Mouse (Mus musculus): ENCODE measurements around the gene Aspa.
"Not testable (repeated sequence)": the region's sequence is repeated elsewhere in the genome, so short reads cannot be mapped to it uniquely, and the experiment has no call there.

Gene Aspa

GRCm38 (mm10) chr11:73329442-73329841 lies at the start of gene Aspa, which contains the start of the genes Gm49340 and Spata22:
TSS of gene Aspa (minus strand) at chr11:73329596.
TSS of gene Gm49340 (plus strand) at chr11:73329741.
TSS of gene Spata22 (plus strand) at chr11:73329741.
- DNase-seq, result no peak

- no peak for DNase-seq
These were observed 41.5 kb upstream of the Aspa start, which contains the start of gene Olfr376 for GRCm38 (mm10) chr11:73370946-73371345. TSS of gene Olfr376 (plus strand) at chr11:73371246.

DNA sequence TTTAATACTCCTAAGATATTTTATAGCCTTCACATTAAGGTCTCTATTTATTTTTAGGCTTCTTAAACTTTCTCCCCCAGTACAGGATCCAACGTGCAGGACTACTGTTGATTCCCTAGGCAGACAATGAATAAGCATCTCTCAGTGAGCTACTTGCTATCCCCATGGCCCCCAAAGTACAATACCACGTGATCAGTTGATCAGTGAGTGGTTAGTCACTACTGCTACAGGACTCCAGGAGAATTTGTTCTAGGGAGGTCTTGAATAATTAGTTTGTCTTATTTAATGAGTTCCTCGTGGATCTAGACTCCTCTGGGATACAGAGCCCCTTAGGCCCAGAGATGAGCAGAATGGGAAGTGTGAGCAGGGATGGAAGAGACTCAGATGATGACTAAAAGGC lies 21.1 kb upstream of the Aspa start, which contains the start of gene Olfr20:
Olfr20 (plus strand) TSS at position 301 of the 400 bp plus-strand sequence.
- DNase-seq, result no peak

DNA sequence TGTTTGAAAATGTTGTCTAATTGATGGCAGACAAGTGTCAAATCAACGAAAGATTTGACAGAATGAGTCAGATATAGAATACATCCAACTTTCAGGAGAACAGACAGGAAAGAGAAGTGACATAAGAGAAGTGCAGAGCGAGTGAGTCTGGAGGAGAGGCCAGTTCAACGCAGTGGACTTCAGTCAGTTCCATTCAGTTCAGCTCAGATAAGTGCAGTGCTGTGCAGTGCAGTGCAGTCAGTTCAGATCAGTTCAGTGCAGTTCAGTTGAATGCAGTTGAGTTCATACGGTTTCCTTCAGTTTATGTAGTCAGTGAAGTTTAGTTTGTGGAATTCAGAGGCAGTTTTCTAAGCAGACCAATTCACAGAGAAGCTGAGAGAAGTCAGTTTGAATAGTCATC lies 7.5 kb upstream of the Aspa start:
- no peak for DNase-seq

- DNase-seq, result no peak
These were observed 4.0 kb upstream of the Aspa start for GRCm38 (mm10) chr11:73333357-73333756.

DNA sequence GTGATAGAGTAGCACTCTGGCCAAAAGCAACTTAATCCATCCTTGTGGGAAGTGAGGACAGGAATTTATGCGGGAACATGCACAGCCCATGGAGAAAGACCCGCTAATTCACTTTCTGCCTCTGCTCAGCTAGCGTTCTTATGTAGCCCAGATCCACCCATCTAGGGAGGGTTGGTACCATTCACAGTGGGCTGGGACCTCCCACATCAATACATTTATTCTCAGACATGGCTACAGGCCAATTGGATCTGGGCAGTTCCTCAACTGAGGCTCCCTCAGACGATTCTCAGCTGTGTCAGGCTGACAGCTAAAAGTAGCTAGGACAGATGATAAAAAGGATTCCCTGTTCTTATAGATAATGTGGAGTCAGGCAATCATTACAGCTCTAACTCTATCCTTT lies 2.0 kb downstream of the Aspa start:
- DNase-seq, result no peak

DNA sequence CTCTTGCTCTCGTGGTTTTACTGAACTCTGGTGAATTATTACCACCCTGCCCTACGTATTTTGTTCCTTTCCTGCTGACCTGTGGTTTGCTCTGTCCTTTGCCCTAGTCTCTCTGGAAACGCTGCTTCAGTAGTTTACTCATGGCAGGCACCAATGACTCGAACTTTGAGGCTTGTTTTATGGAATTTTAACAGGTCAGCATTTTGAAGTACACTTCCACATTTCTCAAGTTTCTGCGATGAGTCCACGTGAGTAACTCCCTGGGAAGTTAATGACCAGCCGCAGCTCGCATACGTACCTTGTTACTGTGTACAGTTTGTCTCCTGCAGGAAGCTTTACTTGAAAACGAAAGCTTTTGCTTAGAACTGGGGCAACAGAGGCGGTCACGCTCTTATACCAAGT lies 2.9 kb downstream of the Aspa start:
- no peak for DNase-seq

- DNase-seq, result no peak
These were observed 5.2 kb downstream of the Aspa start for GRCm38 (mm10) chr11:73323906-73324830.

DNA sequence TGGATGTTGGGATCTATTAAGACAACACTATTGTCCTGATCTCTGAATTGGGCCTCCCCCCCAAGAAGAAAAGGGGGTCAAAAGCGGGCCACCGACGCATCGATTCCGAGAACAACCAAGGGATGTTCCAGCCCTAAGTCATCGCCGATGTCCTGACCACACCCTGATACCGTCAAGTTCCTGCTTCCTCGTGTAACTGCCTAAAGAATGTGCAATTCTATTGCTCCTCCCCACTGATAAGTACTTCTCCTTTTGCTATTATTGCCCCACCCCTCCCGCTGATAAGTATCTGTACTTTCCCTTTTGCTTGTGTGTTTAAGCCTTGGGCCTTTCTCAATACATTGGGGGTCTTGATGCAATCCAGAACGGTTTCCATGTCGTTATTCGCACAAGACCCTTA lies 8.3 kb downstream of the Aspa start:
- DNase-seq, result not testable (repeated sequence)

DNA sequence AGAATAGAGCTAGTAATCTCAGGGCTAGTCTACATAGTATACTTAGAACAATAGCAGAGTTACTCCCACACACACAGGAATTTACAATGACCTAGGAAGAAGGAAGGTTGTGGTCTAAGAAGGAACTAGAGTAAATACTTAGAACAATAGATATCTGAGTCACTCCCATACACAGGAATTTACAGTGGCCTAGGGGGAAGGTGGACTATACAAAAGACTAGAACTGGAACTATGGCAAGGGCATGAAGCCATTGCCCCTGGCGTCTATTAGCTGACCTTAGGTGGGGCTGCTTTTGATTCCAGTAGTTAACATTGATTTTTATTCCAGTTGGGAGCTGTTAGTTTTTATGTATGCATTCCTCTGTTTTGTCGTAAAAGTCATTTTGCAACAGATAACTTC lies 10.8 kb downstream of the Aspa start:
- not testable (repeated sequence) for DNase-seq

DNA sequence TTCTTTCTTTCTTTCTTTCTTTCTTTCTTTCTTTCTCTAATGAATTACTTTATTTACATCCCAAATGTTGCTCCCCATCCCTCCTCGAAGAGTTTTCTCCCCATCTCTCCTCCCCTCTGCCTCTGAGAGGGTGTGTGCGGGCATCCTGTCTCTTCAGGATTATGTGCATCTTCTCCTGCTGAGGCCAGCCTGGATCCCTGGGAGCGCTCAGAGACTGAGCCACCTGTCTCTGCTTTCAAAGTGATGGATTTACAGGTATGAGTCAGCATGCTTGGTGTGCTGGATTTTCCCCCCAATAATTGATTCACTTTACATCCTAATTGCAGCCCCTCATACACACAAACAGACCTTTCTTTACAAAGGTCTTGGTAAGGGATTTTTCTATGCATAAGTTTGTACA lies 13.4 kb downstream of the Aspa start:
- DNase-seq, result no peak

- DNase-seq, result no peak
These were observed 26.3 kb downstream of the Aspa start for GRCm38 (mm10) chr11:73303123-73303522.

- DNase-seq, result no peak
These were observed 39.8 kb downstream of the Aspa start for GRCm38 (mm10) chr11:73289621-73290020.

GRCm38 (mm10) chr11:73284351-73284750 lies 45.0 kb downstream of the Aspa start:
- DNase-seq, result peak; percentile 5

DNA sequence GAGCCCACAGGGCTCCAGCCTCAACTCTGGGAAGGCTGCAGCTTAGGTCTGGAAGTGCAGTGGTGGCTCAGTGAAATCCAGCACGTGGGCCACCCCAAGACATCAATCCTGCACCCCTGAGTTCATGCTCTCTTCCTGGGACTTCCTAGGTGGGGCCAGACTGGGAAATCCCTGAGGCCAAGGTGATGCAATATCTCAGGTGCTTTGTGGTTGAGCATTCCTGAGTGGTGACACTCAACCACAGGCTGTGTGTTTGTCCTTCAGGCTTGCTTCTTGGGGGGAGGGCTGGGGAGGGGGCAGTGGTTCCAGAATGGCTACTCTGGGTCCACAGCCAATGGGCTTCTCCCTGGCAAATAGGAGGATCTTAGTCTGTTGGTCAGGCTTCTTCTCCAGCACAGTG lies 45.5 kb downstream of the Aspa start:
- no peak for DNase-seq

- DNase-seq, result no peak
These were observed 46.0 kb downstream of the Aspa start for GRCm38 (mm10) chr11:73283369-73283768.

- DNase-seq, result peak; percentile 45
These were observed 47.8 kb downstream of the Aspa start for GRCm38 (mm10) chr11:73281528-73282027.

DNA sequence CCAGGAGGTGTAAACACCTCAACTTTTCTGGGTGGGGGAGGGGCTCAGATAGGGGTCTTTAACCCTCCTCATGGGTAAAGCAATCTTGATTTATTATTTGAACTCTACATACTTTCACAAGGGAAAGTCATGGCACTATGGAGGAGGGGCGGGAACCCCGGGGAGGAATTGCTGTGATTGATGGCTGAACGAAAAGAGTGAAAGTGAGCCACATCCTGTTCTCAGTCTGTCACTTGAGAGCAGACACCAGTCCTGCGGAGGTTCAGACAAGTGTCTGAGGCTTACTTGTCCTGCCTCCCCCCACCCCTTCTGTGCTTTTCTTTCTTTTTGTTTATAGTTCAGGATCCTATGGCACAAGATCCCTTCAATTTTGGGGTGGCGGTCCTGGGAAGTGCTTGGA lies 48.7 kb downstream of the Aspa start:
- no peak for DNase-seq

GRCm38 (mm10) chr11:73274821-73275220 lies 54.6 kb downstream of the Aspa start:
- DNase-seq, result no peak

DNA sequence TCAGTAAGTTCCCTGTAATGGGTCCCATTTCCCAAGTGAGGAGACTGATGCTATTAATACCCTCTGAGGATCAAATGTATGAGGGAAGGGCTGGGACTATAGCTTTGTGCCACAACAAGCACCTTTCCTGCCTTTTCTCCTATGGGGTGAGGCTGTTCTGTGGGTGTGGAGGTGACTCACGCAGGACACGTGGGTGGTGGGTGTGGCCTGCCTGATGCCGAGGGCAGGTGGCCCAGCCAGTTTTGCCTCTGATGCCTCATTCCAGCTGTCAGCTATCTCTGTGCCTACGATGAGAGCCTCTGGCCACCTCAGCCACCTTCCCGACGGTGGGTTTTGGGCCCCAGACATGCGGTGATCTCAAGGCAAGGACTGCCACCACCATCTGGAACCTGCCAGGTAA lies 62.1 kb downstream of the Aspa start, which contains the start of gene Trpv3:
Trpv3 (plus strand) TSS at position 122 of the 400 bp plus-strand sequence.
- DNase-seq, result no peak

- no peak for DNase-seq
These were observed 68.0 kb downstream of the Aspa start for GRCm38 (mm10) chr11:73261385-73261784.

- no peak for DNase-seq
These were observed 68.9 kb downstream of the Aspa start for GRCm38 (mm10) chr11:73260457-73260856.

DNA sequence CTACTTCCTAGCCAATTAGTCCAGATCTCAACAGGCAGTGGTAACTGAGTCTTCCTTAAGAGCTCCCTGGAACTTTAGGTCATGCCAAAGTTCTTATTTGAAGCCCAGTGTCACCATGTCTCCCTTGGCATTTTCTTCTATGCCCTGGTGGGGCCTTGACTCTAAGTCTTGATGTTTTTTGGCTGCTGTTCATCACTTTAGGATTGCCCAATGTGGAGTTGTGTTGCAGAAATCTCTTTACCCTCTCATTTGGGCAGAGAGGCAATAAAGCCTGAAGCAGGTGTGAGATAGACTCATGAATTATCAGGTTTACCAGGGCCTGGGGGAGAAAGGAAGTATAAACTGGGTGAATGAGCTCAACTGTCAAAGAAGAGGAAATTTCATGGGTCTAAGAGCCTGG lies 70.7 kb downstream of the Aspa start:
- DNase-seq, result no peak

GRCm38 (mm10) chr11:73257362-73257945 lies 71.9 kb downstream of the Aspa start:
- DNase-seq, result no peak

Measured in cerebellum, adult 9-10 months (tissue).